Mouse (Mus musculus): ENCODE measurements around the gene Nek3.

Nek3 gene

DNA sequence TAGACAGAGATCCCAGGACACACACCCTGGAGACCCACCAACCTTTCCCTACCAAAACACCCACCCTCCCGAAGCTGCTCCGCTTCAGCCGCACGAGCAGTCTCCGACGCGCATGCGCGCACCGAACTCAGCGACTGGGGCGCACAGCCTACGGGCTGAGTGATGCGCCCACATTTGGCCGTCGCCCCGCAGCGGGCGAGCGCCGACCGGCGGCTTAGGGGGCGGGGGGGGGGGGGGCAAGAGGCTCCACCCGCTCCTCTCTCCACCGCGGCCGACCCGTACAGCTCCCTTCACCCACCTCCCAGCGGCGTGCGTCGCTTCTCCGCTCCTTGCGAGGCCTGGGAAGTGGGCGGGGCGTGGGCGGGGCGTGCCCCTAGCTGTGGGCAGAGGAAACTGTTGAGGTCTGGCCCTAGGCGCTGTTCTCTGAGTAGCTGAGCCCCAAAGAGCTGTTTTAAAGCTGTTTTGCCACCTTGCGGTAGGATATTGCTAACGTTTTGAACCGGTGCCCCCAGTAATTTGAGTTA is at the start of gene Nek3:
Gene Nek3, minus strand, starts transcription at position 356 of the 524 bp plus-strand sequence.
- DNase-seq (ENCODE audit: low spot score) = peak; percentile 78

DNA sequence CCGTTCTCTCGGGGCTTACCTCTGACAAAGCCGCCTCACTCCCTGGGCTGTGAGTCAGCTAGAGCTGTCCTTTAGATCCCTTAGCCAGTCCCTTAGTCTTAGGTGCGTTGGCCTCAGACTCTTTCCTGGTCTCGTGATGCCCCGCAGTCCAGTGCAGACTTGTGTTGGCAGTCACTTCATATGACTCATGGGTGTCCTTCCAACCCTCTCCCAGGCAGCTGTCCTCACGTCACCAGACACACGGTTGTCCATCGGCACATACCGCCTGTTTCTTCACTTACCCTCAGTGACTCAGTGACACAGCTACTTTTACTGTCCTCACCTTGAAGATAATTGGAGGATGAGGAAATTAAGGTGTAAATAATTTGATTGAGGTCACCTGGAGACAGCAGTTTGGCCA is 48.6 kb upstream of the Nek3 start:
- no peak for DNase-seq (ENCODE audit: low spot score)

DNA sequence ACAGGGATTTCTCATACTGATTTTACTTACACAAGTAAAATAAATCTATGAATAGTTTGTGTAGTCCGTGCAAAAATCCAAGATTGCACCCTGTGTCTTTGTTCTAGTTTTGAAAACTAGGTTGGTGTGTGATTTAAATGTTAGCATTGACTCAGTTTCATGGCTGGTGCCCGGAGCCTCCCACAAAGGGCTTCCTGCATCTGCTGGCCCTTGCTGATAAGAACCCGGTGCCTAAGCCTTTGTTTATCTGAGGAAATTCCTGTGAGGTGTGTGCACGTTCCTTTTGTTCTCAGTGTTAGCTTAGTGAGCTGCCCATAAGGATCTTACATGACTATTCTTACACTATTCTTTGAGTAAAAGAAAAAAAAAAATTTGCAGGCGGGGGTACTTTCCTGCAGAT is 42.8 kb upstream of the Nek3 start:
- no peak for DNase-seq (ENCODE audit: low spot score)

DNA sequence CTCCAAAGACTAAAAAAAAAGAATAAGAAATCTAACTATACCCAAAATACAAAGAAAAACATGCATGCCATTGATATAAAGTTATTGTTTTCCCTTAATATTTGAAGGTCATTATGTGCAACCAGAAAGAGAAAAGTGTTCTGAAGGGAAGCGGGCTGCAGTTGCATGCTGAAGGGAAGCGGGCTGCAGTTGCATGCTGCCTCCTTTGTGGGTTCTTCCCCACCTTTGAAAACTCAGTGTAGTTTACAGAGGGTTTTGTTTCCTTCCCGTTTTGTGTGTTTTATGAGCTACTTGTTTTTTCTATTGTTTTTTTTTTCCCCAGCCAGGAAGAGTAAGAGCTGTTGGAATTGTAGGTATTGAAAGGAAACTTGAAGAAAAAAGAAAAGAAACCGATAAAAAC is 41.3 kb upstream of the Nek3 start:
- no peak for DNase-seq (ENCODE audit: low spot score)

GRCm38 (mm10) chr8:22199481-22199880 is 33.2 kb upstream of the Nek3 start:
- DNase-seq (ENCODE audit: low spot score) = no peak

- DNase-seq (ENCODE audit: low spot score) = no peak
Measured at GRCm38 (mm10) chr8:22197914-22198313, 31.7 kb upstream of the Nek3 start.

- DNase-seq (ENCODE audit: low spot score) = no peak
Measured at GRCm38 (mm10) chr8:22193432-22194010, 27.3 kb upstream of the Nek3 start.

- DNase-seq (ENCODE audit: low spot score) = peak; percentile 90
Measured at GRCm38 (mm10) chr8:22192660-22193431, 26.6 kb upstream of the Nek3 start, which contains the start of gene Vps36. Gene Vps36, plus strand, starts transcription at chr8:22192809.

DNA sequence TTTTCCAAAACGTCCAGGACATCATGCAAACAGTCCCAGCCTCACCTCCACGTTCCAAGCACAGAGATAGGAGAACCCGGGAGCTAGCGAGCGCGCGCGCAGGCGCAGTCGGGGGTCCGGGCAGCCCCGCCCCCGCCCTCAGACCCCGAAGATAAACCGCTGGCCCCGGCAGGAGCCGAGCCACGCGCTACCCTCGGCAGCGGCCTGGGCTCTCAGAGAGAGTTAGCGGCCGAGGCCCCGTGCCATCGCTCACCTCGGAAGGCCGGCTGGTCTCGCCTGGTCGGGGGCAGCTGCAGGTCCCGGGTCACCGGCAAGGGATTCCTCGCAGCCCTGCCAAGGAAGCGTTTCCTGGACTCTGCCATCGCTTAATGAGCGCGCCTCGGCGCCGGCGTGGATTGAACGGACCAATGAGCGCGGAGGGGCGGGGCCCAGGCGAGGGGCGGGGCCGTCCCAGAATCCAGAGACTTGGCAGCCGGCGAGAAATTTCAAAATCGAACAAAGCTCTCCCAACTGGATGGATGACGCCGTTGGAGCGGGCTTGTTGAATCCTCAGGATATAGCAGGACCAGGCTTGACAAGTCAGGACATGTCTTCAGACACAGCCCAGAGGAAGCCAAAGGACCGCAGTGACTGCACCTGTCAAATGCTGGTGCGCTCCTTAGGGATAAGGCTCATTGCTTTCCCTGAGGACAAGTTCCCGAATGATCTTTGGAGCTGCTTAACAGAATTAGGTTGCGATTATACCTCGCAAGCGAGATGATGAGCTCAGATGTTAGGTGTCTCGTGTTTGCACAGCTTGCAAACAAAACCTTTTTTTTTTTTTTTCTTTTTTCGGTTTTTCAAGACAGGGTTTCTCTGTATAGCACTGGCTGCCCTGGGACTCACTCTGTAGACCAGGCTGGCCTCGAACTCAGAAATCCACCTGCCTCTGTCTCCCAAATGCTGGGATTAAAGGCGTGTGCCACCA is 19.5 kb upstream of the Nek3 start, which contains the start of gene Ckap2:
Gene Ckap2, minus strand, starts transcription at position 389 of the 967 bp plus-strand sequence.
- DNase-seq (ENCODE audit: low spot score) = peak; percentile 80

- DNase-seq (ENCODE audit: low spot score) = no peak
Measured at GRCm38 (mm10) chr8:22184884-22185283, 18.6 kb upstream of the Nek3 start.

DNA sequence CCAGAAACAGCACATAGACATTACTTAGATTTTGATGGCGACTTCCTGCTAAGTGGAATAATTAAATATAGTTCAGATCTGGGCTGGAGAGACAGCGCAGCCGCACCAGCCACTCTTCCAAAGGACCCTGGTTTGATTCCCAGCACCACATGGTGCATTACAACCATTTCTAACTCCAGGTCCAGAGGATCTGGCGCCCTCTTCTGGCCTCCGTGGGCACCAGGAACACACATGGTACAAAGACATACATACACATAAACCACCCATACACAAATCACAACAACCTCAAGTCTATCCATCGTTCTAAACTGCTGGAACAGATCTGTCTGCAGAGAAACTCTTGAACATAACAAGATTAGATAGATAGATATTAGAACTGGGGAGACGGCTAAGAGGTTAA is 9.7 kb upstream of the Nek3 start:
- no peak for DNase-seq (ENCODE audit: low spot score)

DNA sequence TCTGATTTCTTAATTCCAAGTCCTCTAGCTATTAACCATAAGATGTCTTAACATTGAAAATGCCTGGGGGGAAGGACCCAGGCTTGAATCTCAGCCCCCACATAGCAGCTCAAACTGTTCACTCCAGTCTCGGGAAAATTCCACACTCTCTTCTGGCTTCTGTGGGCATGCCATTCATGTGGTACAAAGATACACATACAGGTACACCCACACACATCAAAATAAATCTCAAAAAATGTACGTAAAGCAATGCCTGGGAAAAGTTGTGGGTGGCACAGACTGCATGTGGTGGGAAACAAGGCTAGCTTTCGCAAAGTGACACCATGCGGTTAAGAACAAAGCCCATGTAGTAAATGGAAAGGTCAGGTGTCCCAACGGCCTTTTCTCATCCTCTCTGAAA is 2.9 kb upstream of the Nek3 start:
- no peak for DNase-seq (ENCODE audit: low spot score)

DNA sequence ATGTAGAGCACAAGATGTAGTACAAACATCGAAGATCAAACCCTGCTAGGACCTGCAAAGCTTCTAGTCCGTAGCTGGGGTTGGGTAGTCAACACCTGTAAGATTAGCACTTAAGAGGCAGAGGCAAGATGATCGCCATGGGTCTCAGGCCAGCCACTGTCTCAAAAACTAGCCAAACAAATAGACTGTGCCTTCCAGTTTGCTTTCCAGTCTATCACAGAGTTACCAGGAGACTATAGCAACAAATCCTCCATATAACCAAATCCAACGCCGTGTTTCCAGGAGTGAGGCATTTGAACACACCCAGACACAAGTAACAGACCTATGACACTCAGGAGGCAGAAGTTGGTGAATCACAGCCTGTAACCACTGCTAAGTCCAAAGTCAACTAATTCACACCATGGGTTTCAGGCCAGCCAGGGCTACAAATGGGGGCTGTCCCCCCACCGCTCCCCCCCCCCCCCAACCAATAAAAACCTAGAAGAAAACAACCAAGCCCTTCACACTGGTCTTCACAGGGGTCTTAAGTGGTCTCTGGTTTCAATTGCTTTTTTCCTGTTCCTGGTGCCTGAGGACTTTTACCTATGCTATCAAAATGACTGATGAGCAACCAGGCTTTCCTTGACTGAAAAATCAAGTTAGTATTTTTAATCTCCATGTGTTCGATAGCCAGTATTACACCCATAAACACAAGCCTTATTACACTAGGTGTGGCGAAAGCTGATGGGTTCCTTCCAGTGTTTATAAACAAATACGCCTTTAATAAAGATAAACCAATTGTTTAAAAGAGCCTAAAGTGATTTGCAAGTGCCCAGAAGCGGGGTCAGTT is 770 bp downstream of the Nek3 start:
- DNase-seq (ENCODE audit: low spot score) = no peak

- no peak for DNase-seq (ENCODE audit: low spot score)
Measured at GRCm38 (mm10) chr8:22164431-22164830, 1.8 kb downstream of the Nek3 start.

- no peak for DNase-seq (ENCODE audit: low spot score)
Measured at GRCm38 (mm10) chr8:22162206-22162605, 4.0 kb downstream of the Nek3 start.

GRCm38 (mm10) chr8:22150345-22150663 is 15.9 kb downstream of the Nek3 start:
- no peak for DNase-seq (ENCODE audit: low spot score)

DNA sequence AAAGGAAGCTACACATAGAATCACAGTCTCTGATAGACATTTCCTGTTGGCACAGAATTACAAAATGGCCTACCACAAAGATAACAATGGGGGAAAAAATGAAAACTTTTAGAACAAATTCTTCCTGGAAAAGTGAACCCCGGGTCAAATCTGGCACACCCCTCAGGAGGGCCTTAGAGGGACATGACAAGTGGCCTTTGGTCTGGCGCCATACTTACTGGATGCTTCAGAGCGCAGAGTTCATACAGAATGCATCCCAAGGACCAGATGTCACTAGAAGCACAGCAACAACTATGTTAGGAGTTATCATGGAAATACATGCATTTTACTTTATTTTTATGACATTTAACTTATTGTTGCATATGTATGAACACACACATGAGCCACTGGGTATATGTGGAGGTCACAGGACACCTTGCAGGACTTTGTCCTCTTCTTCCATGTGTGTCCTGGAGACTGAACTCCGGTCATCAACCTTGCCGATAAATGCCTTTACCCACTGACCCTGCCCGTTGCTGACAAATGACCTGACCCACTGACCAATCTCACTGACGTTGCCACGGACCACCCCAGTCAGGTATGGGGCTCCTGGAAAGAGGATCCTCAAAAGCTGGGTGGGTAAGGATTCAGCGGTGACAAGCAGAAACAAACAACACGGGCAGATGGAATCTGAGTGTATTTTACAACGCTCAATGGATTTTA is 16.4 kb downstream of the Nek3 start:
- no peak for DNase-seq (ENCODE audit: low spot score)

- DNase-seq (ENCODE audit: low spot score) = no peak
Measured at GRCm38 (mm10) chr8:22148367-22148740, 17.9 kb downstream of the Nek3 start.

DNA sequence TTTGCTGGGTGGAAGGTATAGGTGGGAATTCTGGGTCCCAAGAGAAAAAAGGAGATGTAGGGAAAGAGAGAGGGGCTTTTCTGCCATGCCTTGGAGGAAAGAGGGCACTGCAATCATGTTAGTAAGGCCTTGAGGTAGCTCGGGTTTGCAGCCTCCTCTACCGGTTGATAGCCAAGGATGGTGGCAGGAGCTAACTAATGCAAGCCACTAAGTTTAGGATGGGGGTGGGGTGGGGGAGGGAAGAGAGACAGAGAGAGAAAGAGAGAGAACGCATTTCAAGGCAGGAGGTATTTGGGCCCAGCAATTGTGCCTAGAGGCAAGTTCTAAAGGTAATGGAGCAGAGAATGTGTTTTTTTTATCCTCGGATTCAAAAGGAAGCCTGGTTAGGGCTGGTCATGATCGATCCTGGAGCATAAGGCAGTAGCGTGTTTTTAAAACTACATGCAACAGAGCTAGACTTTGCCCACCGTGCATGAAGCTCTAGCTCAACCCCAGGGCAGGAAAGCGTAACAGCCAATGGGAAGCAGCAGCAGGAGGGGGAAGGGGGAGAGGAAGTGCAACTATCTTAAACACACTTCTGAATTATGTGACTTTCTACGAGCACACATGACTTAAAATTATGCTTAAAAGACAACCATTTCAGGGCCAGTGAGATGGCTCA is 18.4 kb downstream of the Nek3 start:
- no peak for DNase-seq (ENCODE audit: low spot score)

DNA sequence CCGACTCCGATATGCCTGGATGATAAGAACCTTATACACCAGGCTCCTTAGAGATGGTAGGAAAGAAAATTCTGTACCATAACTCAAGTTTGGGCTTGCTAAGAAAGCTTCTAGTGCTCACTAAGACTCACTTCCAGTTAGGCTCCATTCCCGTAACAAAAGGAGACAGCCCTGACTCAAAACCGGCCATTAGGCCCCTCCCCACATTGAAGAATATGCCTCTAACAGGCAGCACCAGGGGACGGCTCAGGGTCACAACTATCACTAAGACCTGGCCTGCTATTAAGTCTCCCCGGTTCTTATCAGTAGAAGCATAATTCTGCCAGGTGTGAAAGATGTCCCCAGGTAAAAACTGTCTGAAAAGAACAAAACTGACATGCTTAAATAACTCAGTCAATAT is 20.4 kb downstream of the Nek3 start:
- DNase-seq (ENCODE audit: low spot score) = no peak

All from layer of hippocampus, adult 11-12 months (tissue).